Mouse (Mus musculus): ENCODE measurements at regions not wholly inside any gene's neighbourhood (a gene's known extent, or its start where the extent isn't known, plus 50 kb on each side); places are given as distances from the start of the nearest gene placed in this dataset.

DNA sequence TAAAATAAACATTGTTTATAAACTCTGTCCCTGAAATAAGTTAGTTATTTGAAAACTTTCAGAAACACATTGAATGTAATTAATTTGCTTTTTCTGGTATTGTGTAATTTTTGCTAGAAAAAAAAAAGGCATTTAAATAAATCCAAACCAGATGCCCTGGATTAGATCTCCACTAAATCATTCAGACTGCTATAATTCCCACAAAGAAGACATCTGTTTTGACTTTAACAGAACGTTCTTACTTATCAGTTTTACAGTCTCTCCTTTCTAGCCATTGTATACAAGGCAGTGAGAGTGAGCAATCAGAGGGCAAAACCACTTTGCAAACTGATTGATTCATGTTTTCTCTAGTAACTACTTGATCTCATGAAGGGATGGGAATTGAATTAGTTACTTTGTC is 478.8 kb downstream of the Slitrk6 start:
- DNase-seq (ENCODE audit: low spot score): no peak

DNA sequence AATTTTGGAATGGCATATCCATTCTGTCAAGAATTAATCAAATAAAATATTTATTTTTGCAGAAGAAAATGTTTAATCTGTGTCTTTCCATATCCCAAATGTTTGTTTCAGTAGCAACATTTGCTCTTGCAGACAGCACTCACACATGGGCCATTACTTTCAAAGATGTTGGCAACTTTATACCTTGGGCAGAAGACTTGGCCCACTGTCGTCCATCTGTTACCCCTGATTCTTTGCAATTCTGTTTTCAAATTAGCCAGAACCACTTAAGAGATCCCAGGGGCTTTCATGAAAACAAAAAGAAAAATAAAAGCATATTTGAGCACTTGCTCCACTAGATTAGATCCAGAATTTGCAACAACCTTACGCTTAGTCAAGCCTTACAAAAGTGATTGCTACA is 483.7 kb downstream of the Slitrk6 start:
- no peak for DNase-seq (ENCODE audit: low spot score)

DNA sequence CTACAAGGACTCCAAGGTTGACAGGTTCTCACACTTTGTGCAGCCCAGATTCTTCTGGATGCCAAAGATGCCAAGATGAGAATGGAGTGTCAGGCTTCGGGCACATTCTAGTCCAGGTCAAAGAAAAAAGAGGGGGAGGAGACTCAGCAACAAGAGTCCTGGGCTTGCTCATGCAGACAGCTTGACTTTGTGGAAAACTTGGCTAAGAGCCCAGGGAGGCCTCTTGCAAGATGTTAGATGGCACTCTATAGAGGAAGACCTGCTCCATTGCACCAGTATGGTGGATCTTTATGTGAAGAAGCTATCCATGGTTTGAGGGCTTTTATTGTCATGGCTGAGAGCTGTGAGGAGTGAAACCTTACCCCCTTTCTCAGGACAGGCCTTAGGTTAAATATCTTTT is 510.5 kb downstream of the Slitrk6 start:
- DNase-seq (ENCODE audit: low spot score): no peak

DNA sequence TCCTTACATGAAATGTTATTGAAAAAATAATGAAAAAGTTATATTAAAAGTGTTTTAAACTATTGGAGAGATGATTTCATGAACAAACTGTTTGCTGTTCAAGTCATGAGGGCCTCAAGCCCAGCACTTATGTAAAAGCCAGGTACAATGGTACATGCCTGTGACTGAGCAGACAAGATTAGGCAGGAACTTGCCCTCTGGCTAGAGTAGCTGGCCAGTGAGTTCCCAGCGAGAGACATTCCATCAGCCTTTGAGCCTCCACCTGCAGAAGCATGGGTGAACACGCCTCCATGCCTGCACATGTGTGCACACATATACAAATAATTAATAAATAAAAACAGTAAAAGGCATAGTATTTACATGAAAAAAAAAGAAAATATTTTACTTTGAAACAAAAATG is 511.4 kb downstream of the Slitrk6 start:
- DNase-seq (ENCODE audit: low spot score): no peak

DNA sequence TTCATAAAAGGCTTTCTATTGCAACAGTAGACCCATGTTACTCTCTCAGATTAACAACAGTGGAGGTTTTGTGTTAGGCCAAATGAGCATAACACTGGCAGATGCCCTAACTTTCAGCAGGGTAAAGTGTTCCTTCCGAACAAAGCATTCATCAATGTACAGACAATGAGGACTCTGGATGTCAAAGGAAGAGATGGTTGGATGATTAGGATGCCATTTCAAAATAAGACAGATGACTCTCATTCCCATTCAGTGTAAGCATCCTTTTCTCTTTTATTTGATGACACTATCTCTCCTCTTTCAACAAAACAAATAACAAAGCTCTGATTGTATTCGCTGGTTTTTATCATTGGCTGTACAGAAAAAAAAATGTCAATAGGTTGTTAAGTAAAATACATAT is 516.1 kb downstream of the Slitrk6 start:
- DNase-seq (ENCODE audit: low spot score): peak; percentile 16

DNA sequence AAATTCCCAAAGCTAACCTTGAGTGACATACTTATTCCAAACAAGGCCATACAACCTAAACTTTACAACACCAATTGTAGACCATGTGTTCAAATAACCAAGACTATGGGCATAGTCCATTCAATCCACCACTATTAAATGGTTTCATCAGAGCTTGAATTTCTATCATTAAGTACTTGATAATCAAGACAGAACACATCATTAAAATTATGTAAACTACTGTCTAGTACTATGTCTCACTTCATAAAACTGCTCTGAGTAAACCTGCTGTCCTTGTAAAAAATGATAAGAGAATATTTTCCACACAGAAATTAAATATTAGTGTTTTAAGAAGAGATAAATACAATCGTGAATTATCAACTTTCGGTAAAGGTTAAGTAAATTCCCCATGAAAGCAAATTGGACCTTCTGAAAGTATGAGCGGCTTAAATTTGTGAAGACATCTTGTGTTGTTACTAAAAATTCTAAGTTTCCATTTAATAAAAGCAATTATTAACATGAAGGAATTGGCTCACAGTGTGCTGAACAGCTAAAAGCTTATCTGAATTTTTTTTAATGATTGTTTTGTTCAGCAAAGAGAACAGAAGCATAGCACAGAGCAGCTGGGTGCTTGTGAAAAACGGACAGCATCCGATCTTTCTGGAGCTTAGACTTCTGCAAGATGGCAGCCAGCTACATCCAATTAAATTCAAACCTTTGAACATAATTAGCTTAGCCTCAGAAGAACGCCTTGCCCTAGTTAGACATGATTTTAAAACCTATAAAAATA is 530.1 kb downstream of the Slitrk6 start:
- peak; percentile 6 for DNase-seq (ENCODE audit: low spot score)

DNA sequence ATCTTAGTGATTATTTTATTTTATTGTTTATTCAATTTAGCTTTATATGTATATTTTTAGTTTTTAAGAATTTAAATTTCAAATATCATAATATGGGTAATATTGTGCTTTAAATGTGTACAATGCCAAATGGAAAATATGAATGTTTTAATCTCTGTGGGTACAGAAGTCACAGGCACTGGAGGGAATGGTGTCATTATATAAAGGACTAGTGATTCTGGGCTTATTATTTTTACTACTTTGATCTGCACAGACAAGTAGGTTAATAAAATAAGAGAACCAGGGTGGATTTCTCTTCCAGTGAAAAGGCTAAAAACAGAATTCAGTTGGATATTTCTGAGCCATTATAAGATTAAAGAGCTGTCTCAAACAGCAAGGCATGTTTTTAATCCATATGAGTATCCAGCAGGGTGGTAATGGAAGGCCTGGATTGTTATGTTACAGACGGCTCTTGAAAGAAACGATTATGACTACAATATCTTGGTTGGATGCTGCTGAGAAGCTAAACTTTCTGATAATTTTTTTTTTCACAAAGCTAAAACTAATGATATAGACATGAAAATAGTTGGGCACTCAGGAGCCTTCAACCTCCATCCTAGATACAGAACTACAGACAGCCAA is 563.9 kb downstream of the Slitrk6 start:
- DNase-seq (ENCODE audit: low spot score): no peak

DNA sequence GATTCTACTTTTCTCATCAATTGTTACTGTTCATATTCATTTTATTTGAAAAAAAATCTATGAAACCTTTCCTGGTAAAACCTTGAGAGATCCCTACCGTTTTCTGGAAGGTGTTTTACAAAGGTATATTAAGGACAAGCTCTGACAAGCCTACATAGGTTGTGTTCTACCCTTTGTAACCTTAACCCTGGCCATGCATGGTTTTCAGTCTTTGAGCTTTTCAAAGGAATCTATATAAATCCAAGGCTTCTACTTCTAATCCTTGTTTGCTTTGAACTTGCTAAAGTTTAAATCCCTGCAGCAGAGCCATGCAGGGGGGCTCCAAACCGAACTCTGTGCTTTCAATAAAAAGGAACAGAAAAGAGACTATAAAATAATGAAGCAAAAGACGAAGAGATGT is 564.5 kb downstream of the Slitrk6 start:
- DNase-seq (ENCODE audit: low spot score): no peak

DNA sequence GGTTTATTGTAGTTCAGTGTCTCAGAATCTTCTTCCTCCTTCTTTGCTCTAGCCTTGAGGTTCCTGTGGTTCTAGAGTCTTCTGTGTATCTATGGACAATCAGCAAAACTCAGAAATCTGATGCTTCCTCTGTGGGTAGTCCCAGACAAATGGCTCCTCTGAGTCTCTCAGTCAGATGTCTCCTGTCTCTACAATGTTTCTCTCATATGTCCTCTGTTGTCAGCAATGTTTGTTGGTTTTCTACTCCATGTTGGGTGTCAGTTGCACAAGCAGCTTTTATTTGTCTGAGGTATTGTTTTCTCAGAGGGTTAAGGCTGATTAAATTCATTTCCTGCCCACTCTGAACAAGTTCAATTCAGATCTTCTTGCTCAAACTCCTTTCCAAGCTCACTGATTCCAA is 575.8 kb downstream of the Slitrk6 start:
- no peak for DNase-seq (ENCODE audit: low spot score)

DNA sequence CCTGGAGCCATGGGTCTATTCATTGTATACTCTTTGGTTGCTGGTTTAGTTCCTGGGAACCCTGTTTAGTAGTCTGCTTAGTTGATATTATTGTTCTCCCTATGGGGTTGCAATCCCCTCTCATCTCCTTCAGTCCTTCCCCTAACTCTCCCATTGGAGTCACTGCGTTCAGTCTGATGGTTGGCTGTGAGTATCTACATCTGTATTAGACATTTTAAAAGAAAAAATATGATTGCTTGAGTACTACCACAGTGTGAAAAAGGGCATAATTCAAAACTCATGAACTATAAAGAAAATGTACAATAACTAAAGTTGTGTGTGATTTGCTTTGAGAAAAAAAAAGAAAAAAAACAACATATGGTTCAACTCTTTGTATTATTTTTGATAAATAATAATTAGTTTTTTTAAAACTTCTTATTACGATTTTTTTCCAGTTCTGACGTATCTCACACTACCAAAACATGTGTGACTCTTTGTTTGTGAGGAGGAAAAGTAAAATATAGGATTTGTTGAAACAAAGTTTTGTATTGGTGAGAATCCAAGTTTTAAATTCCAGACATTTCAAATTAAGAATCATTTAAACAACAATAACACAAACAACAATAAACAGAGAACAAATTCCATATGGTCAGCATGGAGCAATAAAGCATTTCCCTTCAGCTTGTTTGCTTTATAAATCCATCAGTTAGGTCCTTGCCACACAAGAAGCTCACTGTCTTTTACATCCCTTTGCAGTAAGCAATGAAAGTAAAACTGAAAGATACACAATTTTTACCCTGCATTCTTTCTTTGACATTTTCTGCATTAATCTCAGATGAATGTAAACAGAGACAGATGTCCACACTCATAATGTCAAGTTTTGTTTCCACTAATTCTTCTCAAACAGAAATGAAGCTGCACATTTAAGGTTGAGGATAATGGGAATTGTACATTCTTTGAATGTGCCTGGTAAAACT is 583.5 kb downstream of the Slitrk6 start:
- no peak for DNase-seq (ENCODE audit: low spot score)

DNA sequence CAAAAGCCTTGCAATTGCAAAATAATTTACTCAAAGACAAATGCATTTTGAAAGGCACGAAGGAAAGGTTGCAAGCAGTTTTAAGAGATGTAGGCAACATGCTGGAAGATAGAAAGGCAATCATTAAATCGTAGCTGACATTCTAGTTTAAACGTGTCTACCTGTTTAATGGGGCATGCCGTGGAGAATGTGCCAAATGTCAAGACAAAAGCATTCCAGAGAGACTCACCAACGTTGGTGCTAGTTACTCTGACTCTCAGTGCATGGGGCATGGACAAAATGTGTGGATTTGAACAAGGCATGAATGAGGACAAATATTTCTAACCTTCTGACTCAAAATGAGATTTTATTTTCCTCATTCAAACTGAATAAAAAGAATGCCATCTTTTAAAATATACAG is 586.3 kb downstream of the Slitrk6 start:
- DNase-seq (ENCODE audit: low spot score): peak; percentile 36

DNA sequence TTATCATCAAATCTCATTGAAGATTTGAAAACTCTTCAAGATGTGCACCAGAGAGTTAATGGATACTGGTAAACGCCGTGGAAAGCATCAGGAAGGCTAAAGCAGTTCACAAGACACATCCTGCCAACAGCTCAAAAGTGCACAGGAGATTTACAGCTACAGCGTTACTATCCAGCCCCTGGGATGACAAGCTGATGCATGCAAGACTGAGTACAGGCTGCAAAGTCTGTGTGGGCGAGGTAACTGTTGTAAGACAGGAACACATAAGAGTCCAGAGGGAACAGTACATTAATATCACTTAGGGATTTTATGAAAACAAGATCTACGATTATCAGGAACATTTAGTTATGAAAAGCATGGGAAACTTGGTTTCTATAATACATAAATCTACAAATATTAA is 626.7 kb downstream of the Slitrk6 start:
- DNase-seq (ENCODE audit: low spot score): no peak

DNA sequence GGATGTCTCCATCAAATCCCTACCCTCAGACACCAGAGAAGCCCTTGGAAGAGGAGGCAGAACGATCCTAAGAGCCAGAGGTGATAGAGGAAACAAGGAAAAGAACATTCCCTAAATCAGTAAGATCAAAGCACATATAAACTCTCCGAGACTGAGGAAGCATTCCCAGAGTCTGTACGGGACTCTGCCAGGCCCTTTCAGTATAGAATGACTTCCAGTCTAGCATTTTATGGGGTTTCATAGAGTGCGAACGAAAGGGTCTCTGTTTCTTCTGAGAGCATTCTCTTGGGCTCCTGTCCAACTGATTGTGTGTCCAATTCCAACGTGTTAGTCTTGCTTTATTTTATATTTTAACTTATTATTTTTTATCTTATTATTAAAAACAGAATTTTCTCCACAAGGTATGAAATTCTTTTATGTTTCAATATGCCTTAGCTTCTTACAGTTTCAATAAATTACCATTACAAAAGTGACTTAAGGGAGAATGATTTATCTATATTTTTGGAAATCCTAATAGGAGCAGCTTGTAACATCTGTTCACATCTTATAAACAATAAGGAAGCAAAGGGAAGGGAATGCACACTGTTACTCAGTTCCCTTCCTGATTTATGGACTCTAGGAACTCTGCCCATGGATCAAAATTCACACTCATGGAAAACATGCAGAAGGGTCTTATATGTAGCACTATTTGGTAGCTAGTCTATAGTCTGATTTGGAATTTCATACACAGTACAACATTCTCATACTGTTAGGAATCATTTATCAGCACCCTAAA is 628.8 kb downstream of the Slitrk6 start:
- DNase-seq (ENCODE audit: low spot score): no peak

DNA sequence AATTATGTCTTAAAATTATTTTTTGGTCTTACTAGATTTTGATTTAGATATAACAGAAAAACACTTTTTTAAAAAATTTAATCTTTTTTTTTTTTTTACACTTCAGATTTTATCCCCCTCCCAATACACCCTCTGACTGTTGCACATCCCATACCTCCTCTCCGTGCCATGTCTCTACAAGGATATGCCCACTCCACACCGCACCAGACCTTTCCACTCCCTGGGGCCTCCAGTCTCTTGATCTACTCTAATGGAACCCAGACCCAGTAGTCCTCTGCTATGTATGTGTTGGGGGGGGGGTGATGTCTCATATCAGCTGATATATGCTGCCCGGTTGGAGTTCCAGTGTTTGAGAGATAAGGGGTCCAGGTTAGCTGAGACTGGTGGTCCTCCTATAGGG is 632.2 kb downstream of the Slitrk6 start:
- no peak for DNase-seq (ENCODE audit: low spot score)

DNA sequence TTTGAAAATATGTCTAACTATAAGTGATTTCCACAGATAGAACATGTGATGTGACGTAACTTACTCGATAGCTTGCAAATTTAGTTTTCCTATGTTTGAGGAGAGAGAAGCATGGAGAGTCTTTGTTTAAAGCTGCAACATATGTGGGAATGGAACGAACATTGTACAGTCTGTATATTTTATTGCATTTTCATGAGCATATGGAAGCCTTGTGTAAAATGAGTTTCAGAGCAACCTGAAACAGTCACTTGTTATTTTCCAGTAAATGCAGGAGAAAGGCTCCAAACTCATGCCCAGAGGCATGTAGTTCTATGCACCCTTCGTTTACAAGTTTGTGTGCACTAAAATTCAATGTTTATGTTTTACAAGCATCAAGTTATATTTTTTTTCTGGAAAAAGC is 639.4 kb downstream of the Slitrk6 start:
- DNase-seq (ENCODE audit: low spot score): no peak

DNA sequence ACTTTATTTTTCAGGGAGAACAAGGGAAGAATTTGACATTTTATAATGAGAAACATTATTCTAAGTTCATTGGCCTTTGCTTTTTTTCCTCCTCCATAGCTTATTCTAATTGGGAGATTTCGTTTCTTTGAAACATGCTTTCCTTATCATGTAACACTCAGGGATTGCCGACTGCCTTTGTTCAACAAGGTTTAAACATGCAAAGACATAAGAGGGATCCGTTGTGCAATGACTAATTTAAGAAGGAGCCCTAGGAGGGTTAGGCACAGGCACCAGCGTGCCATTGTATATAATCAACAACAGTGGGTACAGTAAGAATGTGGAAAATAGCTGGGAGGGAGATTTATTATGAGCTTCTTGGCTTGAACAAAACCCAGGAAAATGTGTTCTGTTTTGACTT is 654.1 kb downstream of the Slitrk6 start:
- DNase-seq (ENCODE audit: low spot score): no peak

DNA sequence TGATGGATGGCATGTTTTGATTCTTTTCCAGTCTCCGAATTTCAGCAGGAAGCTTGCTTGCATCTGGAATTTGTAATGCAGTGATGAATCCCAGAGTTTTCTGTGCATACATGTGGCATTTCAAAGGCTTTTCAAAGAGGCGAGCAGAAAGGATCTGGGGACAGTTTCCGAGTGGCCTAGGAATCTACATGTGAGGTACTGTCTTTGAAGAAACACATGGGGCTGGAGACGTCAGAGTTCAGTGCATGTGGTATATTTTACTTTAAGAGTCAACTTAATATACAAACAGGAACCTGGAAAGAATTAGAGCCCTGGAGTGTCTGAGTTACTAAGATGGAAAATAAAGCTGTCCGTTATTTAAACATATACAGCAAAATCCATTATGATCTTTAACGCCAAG is 676.6 kb downstream of the Slitrk6 start:
- no peak for DNase-seq (ENCODE audit: low spot score)

DNA sequence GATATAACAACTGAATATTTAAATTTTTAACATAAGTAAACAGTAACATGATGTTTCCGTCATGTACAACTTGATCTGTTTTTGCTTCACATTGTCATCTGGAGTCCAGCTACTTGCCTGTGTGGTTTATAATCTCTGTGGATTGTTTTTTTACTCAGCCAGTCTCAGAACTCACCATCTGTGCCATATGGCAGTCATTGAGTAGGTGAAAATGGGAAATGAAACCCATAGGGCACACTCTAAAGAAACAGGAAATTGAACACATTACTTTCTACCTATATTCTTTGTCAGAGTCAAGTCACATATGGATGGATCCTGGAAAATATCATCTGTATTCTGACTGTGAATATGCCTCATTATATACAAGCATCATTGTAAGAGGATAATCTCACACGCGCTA is 707.2 kb downstream of the Slitrk6 start:
- no peak for DNase-seq (ENCODE audit: low spot score)

DNA sequence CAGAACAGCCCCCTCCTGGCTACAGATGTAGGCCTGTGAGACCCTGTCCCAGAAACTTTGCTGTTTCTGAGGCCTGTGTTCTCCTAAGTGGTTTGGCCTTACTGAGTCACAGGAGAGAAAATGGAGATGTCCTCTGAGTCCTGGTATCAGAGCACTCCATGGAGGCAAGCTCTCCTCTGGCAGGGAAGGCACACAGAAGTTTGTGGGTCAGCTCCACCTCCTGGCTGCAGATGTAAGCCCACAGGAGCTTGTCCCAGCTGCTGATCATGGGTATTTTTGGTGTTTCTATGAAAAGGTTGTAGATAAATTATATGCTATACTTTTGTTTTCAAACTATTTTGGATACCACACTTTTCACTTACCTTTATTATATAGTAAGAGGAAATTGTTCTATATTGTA is 711.7 kb downstream of the Slitrk6 start:
- no peak for DNase-seq (ENCODE audit: low spot score)

DNA sequence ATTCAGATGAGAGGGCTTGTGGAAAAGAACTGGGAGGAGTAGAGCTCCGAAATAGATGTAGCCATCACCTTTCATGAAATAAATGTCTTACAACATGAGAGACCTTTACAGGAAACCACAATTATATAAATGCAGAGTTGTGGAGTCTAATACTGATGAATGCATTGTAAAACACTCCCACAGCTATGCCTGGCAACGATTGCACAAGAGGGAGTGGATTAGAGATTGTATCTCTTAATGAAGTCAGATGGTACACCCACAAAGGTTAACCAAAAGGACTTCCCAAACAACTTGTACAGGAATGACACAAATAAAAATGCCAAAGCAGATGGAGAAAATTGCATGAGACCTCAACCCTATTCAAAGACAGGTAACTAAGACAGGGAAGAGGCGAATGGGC is 733.1 kb downstream of the Slitrk6 start:
- no peak for DNase-seq (ENCODE audit: low spot score)

DNA sequence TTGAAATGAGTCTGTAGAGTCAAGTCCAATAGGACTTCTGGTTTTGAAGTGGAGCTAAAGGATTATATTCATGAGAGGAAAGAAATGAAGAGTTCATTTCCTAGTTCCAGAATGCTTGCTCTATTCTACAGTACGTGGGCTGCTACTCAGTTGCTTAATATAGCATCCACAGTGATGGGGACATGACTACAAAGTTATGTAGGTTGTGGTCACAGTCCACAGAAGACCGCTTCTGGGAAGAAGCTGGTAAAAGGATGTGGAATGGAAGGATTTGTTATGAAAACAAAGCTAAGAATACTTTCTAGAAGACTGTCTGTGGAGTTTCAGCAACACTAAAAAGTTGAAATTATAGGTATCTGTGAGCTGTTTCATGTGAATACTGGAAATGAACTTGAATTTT is 739.8 kb downstream of the Slitrk6 start:
- no peak for DNase-seq (ENCODE audit: low spot score)

DNA sequence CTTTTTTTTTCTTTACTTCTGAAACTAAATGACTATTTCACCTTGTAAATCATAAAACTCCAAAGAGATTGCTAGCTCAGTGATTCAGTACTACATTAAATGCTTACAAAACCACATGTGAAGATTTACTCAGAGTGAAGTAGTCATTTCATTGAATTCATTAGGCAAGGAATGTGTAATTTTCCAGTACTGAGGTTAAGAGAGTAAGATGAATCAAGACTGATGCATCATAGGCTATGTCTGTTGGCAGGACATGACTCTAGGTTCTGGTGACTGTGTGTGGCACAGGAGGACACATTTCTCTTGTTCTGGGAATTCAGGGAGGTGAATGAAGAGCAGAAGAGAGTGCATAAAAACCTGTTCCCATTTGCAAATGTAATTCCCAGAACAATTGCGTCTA is 741.7 kb downstream of the Slitrk6 start:
- DNase-seq (ENCODE audit: low spot score): no peak
